Mouse (Mus musculus) intestine, embryonic 16.5 days (tissue): ENCODE results near the gene Shisal1. TPM values are rescaled to one million over a fixed set of nuclear protein-coding genes. Genes with fewer than 3 reads are reported as not detected.

Experiments
- ATAC-seq: fragments of 200-750 bp; cut with Nextera tagmentation; 2 replicates; pipeline ENCODE4 v1.8.0; 2017; ENCODE audit warnings: moderate TSS enrichment, moderate library complexity
- H3K27ac ChIP-seq: fragments of 300-500 bp; sonication (generic); 2 replicates; pipeline ENCODE4 v1.5.1; 2014; ENCODE audit warnings: mild to moderate bottlenecking, low read length
- H3K27me3 ChIP-seq: fragments of 300-500 bp; sonication (generic); replicated peaks from 2 replicates; pipeline ENCODE4 v1.6.1; 2014; ENCODE audit warnings: low read length, control low read depth, mixed read lengths; ENCODE audit not compliant: control insufficient read depth, insufficient read depth
- H3K36me3 ChIP-seq: fragments of 300-500 bp; sonication (generic); 2 replicates; pipeline ENCODE4 v1.6.1; 2014; ENCODE audit warnings: low read length, control low read depth; ENCODE audit not compliant: control insufficient read depth, insufficient read depth
- H3K4me1 ChIP-seq: fragments of 300-500 bp; sonication (generic); 2 replicates; pipeline ENCODE4 v1.6.1; 2014; ENCODE audit warnings: low read length, control low read depth, mixed read lengths; ENCODE audit not compliant: control insufficient read depth, insufficient read depth
- H3K4me2 ChIP-seq: fragments of 300-500 bp; sonication (generic); 2 replicates; pipeline ENCODE4 v1.6.1; 2014; ENCODE audit warnings: low read depth, low read length, control low read depth
- H3K4me3 ChIP-seq: fragments of 300-500 bp; sonication (generic); 2 replicates; pipeline ENCODE4 v1.5.1; 2014; ENCODE audit warnings: mild to moderate bottlenecking, low read length
- H3K9ac ChIP-seq: fragments of 300-500 bp; sonication (generic); 2 replicates; pipeline ENCODE4 v1.6.1; 2014; ENCODE audit warnings: low read depth, low read length
- H3K9me3 ChIP-seq: fragments of 300-500 bp; sonication (generic); 2 replicates; pipeline ENCODE4 v1.6.1; 2016; ENCODE audit warnings: low read length, control low read depth; ENCODE audit not compliant: control insufficient read depth
- WGBS: fragments of 180-500 bp; shearing (Covaris S2); extraction: QIAGEN DNeasy Blood & Tissue Kit; methylation state at CpG from one replicate; pipeline ENCODE4 v1.1.7; 2014; 5-methylcytosine and 5-hydroxymethylcytosine counted together
- polyA plus RNA-seq: library from polyadenylated mRNA; unstranded; fragments of >200 nt; fragmentation: Nextera tagmentation; extraction: Ambion mirVana; gene quantifications from 2 replicates; pipeline ENCODE4 v1.2.1, GENCODE M21; 2015

The Shisal1 gene
- polyA plus RNA-seq, 1 experiment from 2014 or later = 0.77 TPM

- no peaks in the 10 kb centered on the region for H3K27me3 ChIP-seq
- H3K9me3 ChIP-seq = no peaks in the 10 kb centered on the region
- H3K4me3 ChIP-seq = no peak overlapping the region
- no peak overlapping the region for H3K9ac ChIP-seq
- H3K4me1 ChIP-seq = no peaks in the 10 kb centered on the region
- no peaks in the 10 kb centered on the region for H3K36me3 ChIP-seq
- H3K4me2 ChIP-seq = no peak overlapping the region
- H3K27ac ChIP-seq = no peak overlapping the region
- 48% methylated on average over 2 of the region's 2 CpGs for WGBS
- ATAC-seq = no peak
Observed at GRCm38 (mm10) chr15:84340926-84341325, 106.0 kb downstream of the Shisal1 start.

DNA sequence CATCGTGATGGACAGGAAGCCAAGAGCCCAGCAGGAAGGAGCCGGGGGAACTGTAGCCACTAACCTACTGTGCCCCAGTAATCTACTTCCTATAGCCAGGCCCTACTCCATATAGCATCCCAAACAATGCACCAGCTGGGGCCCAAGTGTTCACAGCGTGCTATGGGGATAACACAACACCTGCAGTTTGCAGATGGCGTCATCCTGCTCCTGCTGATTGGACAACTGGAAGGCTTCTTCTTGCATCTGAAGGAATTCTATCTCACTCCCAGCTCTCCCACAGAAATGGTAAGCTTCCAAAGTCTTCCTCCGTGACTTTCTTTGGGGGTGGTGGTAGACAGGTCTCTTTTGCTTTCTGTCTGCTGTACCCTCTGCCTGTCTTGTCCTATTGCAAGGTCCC lies 109.3 kb downstream of the Shisal1 start:
- no peaks in the 10 kb centered on the region for H3K36me3 ChIP-seq

DNA sequence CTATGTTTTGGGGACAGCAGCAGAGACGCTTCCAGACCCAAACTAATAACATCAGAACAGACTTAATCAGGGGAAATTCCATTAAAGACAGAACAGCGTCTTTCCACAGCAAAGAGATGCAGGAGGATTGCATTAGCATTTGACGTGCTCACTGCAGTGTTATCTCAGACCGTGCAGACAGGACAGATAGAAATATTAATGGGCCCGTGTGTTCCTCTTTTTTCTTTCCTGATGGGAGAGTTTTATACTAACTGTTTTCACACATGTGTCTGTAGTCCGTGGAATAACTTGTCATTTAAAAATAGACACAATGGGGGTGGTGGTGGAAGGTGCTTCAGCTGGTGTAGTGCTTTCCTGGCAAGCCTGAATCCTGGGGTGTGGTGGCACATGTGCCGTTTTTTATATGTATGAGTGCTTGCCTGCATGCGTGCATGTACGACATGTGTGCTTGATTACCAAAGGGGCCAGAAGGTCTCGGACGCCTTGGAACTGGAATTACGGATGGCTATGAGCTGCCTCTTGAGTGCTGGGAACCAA lies 110.5 kb downstream of the Shisal1 start:
- no peak for ATAC-seq
- no peak overlapping the region for H3K27ac ChIP-seq

More for the DNA sequence above, 109.3 kb downstream of the Shisal1 start:
- no peak for ATAC-seq
- no peak overlapping the region for H3K4me3 ChIP-seq
- 73% methylated on average over 5 of the region's 5 CpGs for WGBS
- H3K4me1 ChIP-seq = no peaks in the 10 kb centered on the region
- H3K9me3 ChIP-seq = no peaks in the 10 kb centered on the region
- H3K9ac ChIP-seq = no peak overlapping the region
- no peak overlapping the region for H3K27ac ChIP-seq
- H3K27me3 ChIP-seq = no peaks in the 10 kb centered on the region
- H3K4me2 ChIP-seq = no peak overlapping the region

DNA sequence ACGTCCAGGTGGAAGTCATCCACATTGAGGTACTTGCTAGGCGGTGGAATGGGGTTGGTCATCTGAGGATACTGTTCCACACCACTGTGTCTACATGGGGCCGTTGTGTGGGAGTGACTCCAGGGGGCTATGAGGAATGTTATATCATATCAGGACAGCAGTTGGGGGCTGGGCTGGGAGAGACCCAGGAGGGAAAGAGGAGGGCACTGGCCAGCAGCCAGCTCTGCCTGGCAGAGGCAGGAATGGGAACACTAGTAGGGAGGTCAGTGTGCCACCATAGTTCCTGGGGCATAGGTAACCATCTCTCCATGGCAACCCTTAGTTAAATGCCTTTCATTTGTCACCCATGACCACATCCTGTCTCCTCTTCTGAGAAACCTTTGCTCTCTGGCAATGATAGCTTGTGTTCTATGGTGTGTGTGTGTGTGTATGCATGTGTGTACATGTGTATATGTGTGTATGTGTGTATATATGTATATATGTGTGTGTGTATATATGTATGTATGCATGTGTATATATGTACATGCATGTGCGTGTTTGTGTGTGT lies 115.8 kb downstream of the Shisal1 start:
- no peak overlapping the region for H3K4me3 ChIP-seq
- H3K4me1 ChIP-seq = no peaks in the 10 kb centered on the region
- no peaks in the 10 kb centered on the region for H3K9me3 ChIP-seq
- no peak overlapping the region for H3K4me2 ChIP-seq
- no peaks in the 10 kb centered on the region for H3K36me3 ChIP-seq
- H3K27ac ChIP-seq = no peak overlapping the region
- no peak overlapping the region for H3K9ac ChIP-seq
- H3K27me3 ChIP-seq = no peaks in the 10 kb centered on the region
- ATAC-seq = no peak
- 80% methylated on average over 4 of the region's 4 CpGs for whole genome bisulfite sequencing

More for the DNA sequence above, 110.5 kb downstream of the Shisal1 start:
- 67% methylated on average over 12 of the region's 12 CpGs for WGBS
- Histone ChIP-seq H3K9ac (no peak overlapping the region), H3K4me1 (no peaks in the 10 kb centered on the region), H3K4me2 (no peak overlapping the region), H3K27me3 (no peaks in the 10 kb centered on the region), H3K4me3 (no peak overlapping the region), H3K9me3 (no peaks in the 10 kb centered on the region), H3K36me3 (no peaks in the 10 kb centered on the region)

DNA sequence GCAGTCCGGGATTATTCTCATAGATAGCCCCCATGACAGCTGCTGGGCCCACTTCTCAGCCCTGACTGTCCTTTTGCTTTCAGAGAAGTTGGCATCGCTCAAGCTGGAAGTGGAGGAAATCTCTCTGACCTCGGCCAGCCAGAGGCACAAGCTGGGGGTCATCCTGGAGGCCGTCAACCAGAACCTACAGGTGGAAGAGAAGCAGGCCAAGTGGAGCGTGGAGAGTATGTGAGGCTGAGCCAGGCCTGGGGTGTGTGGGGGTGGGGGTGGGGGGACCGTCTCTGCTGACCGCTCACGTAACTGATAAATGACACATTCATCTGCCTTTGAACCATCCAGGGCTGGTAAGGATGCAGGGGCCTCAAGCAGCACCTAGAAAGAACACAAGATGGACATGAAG lies 117.0 kb downstream of the Shisal1 start:
- Histone ChIP-seq H3K4me3 (no peak overlapping the region), H3K4me1 (no peaks in the 10 kb centered on the region), H3K36me3 (no peaks in the 10 kb centered on the region), H3K4me2 (no peak overlapping the region), H3K9ac (no peak overlapping the region), H3K27ac (no peak overlapping the region), H3K27me3 (no peaks in the 10 kb centered on the region), H3K9me3 (no peaks in the 10 kb centered on the region)
- WGBS = 82% methylated on average over 8 of the region's 8 CpGs
- ATAC-seq = no peak

Other genes starting within 250 kb of the Shisal1 start
- gene Parvb, start 215.1 kb downstream of the Shisal1 start, polyA plus RNA-seq = 2.5 TPM in 2 replicates
- 3.1 and 3.2 TPM in 2 replicates for gene Parvg, start 123.1 kb downstream of the Shisal1 start, polyA plus RNA-seq
- 8.1 and 8.2 TPM in 2 replicates for gene Rtl6, start 110.7 kb upstream of the Shisal1 start, polyA plus RNA-seq
- 69.1 and 81.3 TPM in 2 replicates for gene Prr5, start 222.5 kb upstream of the Shisal1 start, polyA plus RNA-seq